Mouse (Mus musculus) ES-Bruce4 (cell line): Measurements from ENCODE around the gene Park7. TPM values are rescaled to one million over a fixed set of nuclear protein-coding genes. Genes with fewer than 3 reads are reported as not detected.

Experiments
- H3K27ac ChIP-seq: 2 replicates; pipeline ENCODE4 v1.5.1; 2012; ENCODE audit warnings: low read length, inconsistent platforms; ENCODE audit not compliant: insufficient read depth
- H3K27me3 ChIP-seq: 2 replicates; pipeline ENCODE4 v1.6.1; 2012; ENCODE audit warnings: mild to moderate bottlenecking, low read length, inconsistent platforms; ENCODE audit not compliant: control insufficient read depth, poor library complexity, insufficient read depth, severe bottlenecking
- H3K36me3 ChIP-seq: 2 replicates; pipeline ENCODE4 v1.6.1; 2012; ENCODE audit warnings: inconsistent platforms, mild to moderate bottlenecking, low read length, moderate library complexity; ENCODE audit not compliant: control insufficient read depth, poor library complexity, insufficient read depth, severe bottlenecking
- H3K4me1 ChIP-seq: one replicate; pipeline ENCODE4 v1.8.1; 2011; ENCODE audit warnings: low read length; ENCODE audit not compliant: control insufficient read depth, insufficient read depth
- H3K4me3 ChIP-seq: 2 replicates; pipeline ENCODE4 v1.5.1; 2011; ENCODE audit warnings: low read depth, mild to moderate bottlenecking, low read length
- H3K9ac ChIP-seq: 2 replicates; pipeline ENCODE4 v1.6.1; 2012; ENCODE audit warnings: low read depth, mild to moderate bottlenecking, inconsistent platforms; ENCODE audit not compliant: poor library complexity, severe bottlenecking
- H3K9me3 ChIP-seq: replicated peaks from 2 replicates; pipeline ENCODE4 v1.6.1; 2012; ENCODE audit warnings: mild to moderate bottlenecking, low read length, inconsistent platforms; ENCODE audit not compliant: control insufficient read depth, poor library complexity, insufficient read depth, severe bottlenecking
- CTCF ChIP-seq: IDR thresholded peaks from one replicate; pipeline ENCODE4 v1.8.1; 2011; ENCODE audit warnings: low read depth, low read length
- EP300 ChIP-seq: IDR thresholded peaks from 2 replicates; pipeline ENCODE4 v1.6.1; 2011; ENCODE audit warnings: low read depth, low read length; ENCODE audit not compliant: insufficient read depth
- POLR2A ChIP-seq: IDR thresholded peaks from one replicate; pipeline ENCODE4 v1.8.1; 2011; ENCODE audit warnings: low read length; ENCODE audit not compliant: insufficient read depth
- polyA plus RNA-seq: library from polyadenylated mRNA; stranded (reverse); fragments of >200 nt; gene quantifications from 2 replicates; pipeline ENCODE4 v1.2.4, GENCODE M21; 2011; ENCODE audit warnings: low read depth; ENCODE audit not compliant: missing spikeins, insufficient read depth, insufficient read length

Park7 gene
- polyA plus RNA-seq, 1 experiment = 215 TPM

DNA sequence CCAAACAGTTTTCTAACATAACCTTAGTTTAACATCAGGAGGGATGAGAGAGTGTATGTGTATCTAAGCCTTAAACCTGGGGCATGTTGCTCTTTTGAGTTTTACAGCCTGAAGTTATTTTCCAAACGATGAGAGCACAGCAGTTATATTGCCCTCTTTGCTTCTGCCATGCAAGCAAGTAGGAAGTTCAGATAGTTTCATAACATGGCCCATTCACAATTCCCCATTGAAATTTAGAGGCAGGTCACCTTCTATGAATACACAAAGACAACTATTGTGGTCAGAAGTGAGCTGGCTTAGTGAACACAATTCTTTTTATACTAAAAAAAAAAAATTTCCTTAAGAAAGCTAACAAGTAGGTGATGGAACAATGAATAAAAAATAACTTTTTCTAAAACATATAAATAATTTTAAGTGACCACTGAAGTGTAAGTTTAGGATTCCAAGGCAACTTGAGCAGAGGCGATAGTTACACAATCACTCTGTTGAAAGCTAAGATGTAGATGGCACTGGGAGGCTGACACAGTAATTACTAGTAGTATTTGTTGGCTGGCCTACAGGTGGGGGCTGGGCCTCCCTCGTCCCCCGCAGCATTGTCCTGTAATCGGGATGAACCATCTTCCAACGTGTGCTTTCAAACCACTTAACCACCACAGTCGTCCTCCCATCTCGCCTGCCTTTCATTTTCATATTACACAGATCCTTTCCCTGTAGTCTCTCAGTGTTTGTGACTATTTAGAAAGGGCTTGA is 51.4 kb downstream of the Park7 start:
- peaks cover 22% of the 10 kb centered on the region for H3K36me3 ChIP-seq
- H3K9me3 ChIP-seq = no peaks in the 10 kb centered on the region
- no peaks in the 10 kb centered on the region for H3K4me1 ChIP-seq
- no peak overlapping the region for H3K27ac ChIP-seq
- no peaks in the 10 kb centered on the region for H3K27me3 ChIP-seq
- TF ChIP-seq EP300 (no peak), POLR2A (no peak), CTCF (no peak)
- H3K9ac ChIP-seq = no peak overlapping the region
- no peak overlapping the region for H3K4me3 ChIP-seq

DNA sequence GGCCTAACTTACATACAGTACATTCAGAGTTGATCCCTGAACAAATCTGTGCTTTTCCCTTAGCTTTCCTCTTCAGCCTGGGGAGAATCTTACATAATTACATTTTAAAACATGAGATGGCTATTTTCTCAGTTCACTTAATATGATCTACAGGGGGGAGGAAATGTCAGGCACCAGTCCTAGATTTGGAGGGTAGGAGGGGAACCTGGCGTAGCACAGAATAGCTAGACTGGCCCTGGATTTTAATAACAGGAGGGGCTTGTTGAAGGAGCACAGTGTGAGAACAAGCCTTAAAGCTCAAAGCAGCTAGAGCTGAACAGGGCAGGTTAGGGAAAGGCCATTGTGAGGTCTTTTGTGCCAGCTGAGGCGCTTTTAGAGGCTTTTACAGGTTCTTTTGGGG is 53.1 kb downstream of the Park7 start:
- no peak overlapping the region for H3K27ac ChIP-seq
- H3K27me3 ChIP-seq = no peaks in the 10 kb centered on the region
- peaks cover 10% of the 10 kb centered on the region for H3K36me3 ChIP-seq
- no peak overlapping the region for H3K4me3 ChIP-seq
- H3K4me1 ChIP-seq = no peaks in the 10 kb centered on the region
- TF ChIP-seq CTCF = no peak
- no peak for TF ChIP-seq EP300
- TF ChIP-seq POLR2A = no peak
- H3K9ac ChIP-seq = no peak overlapping the region
- no peaks in the 10 kb centered on the region for H3K9me3 ChIP-seq

DNA sequence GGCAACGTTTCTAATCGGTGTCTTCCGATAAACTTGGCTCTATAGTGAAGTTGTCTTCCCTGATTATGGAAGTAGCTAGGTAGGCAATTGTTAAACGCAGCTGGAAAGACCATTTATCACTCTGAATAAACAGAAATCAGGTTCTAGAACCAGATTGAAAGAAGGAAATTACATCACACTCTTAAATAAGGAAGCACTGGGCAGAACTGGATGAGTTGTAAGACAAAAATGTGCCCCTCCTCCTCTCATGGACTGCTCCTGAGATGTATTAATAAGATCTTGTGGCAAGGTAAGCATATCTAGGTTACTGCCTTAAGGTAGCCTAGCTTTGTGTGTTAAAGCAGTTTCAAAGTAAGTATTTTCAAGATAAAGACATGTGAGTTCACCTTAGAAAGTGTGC is 53.7 kb downstream of the Park7 start:
- no peaks in the 10 kb centered on the region for H3K9me3 ChIP-seq
- no peak overlapping the region for H3K4me3 ChIP-seq
- H3K27me3 ChIP-seq = no peaks in the 10 kb centered on the region
- peaks cover 5% of the 10 kb centered on the region for H3K36me3 ChIP-seq
- H3K27ac ChIP-seq = no peak overlapping the region
- TF ChIP-seq CTCF (no peak), EP300 (no peak), POLR2A (no peak)
- no peak overlapping the region for H3K9ac ChIP-seq
- H3K4me1 ChIP-seq = no peaks in the 10 kb centered on the region

DNA sequence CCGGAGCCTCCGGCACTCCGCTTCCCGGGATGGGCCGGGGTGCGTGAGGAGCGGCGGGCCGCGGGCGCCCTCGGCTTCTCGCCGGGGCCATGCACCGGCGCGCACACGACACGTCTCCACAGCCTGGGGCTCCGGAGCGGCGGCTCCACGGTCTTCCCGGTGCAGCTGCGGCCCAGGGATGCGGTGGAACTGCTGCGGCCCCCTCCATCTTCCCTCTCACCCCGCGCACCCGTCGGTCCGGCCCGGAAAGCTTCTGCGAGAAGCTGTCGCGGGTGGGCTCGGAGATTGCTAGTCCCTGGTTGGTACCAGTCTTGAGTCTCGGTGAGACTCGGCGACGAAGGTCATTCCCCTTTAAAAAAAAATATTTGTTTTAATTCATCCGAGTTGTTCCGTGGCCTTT is 58.9 kb downstream of the Park7 start:
- no peaks in the 10 kb centered on the region for H3K4me1 ChIP-seq
- no peaks in the 10 kb centered on the region; the same call in 1 of the 2 replicates for H3K36me3 ChIP-seq
- no peaks in the 10 kb centered on the region for H3K27me3 ChIP-seq
- TF ChIP-seq POLR2A = no peak
- TF ChIP-seq EP300 = no peak
- no peak overlapping the region for H3K27ac ChIP-seq
- peak overlapping the region; percentile 84 for H3K4me3 ChIP-seq
- H3K9me3 ChIP-seq = no peaks in the 10 kb centered on the region
- H3K9ac ChIP-seq = peak overlapping the region; percentile 90

DNA sequence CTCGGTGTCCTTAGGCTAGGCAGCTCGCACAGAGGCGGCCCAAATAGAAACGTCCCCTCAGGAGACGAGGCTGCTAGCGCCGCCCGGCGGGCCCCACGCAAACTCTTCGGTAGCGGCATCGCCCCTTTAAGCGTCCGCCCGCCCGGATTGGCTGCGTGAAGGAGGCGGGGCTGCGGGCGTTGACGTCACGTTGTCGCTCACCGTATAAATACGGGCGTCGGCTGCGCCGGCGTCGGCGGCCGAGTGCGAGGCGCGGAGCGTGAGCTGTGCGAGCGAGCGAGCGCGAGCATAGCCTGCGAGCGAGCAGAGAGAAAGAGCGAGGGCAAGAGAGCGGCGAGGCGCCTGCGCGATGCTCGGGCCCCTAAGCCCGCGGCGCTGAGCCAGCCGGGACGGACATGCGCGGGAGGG is 59.4 kb downstream of the Park7 start:
- TF ChIP-seq EP300 = no peak
- TF ChIP-seq POLR2A = peak; percentile 97
- TF ChIP-seq CTCF = peak; percentile 37
- Histone ChIP-seq H3K36me3 (no peaks in the 10 kb centered on the region), H3K9me3 (no peaks in the 10 kb centered on the region), H3K27ac (no peak overlapping the region), H3K27me3 (no peaks in the 10 kb centered on the region), H3K4me1 (no peaks in the 10 kb centered on the region), H3K9ac (peak overlapping the region; percentile 90), H3K4me3 (peak overlapping the region; percentile 84)

DNA sequence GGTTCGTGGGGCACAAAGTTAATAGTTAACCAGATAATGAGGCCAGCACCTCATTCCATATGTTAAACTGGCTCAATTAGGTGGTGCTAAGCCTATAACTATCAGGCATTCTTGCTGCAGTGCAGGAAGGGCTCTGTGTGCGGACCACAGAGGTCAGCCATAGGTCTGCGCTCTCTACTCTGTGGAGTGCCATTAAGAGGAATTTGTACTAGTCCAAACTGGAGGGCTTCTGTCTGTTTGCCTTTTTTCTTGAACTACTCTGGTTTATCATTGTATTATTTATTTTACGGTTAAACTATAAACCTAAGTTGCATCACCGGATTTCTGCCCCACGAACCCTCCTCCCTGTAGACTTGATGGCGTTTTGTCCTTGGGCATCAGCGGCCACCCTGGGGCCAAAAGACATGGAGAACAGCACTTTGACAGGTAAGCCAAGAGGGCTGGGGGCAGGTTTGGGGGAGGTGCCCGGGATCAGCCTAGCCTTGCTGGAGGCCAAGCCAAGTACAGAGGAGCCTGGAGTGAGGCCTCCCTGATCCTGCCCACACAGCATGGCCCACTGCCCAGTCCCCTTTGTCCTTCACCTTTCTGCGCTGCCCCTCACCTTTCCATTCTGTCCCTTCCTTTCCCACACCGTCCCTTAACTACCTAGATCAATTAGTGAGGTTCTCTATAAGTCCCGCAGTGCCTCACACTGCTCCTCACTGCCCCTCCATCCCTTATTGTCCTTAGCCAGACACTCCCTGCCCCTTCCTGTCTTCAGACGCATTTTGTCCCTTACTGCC is 60.4 kb downstream of the Park7 start, which contains the start of gene Errfi1:
TSS of gene Errfi1 (plus strand) at position 240 of the 782 bp plus-strand sequence.
- Histone ChIP-seq H3K27ac (no peak within 1 kb of the TSS), H3K36me3 (no peaks in the 10 kb centered on the region)
- TF ChIP-seq POLR2A (no peak), EP300 (no peak), CTCF (no peak)

More for the DNA sequence above, 60.4 kb downstream of the Park7 start, which contains the start of gene Errfi1:
- no peaks in the 10 kb centered on the region for H3K9me3 ChIP-seq
- H3K4me3 ChIP-seq = peak within 1 kb of the TSS; percentile 48
- no peak within 1 kb of the TSS for H3K9ac ChIP-seq
- H3K4me1 ChIP-seq = no peaks in the 10 kb centered on the region
- H3K27me3 ChIP-seq = no peaks in the 10 kb centered on the region
